17 mouse cellular contexts compared by ENCODE assay signal in genomic region chr9:58487076-58487475, GRCm38 (mm10). TPM values are rescaled to one million over a fixed set of nuclear protein-coding genes. Genes with fewer than 3 reads are reported as not detected.
DNase-seq lines count a peak whose midpoint lies in the region; ATAC-seq and TF ChIP-seq lines count a peak whose summit lies in the region.
"Had no signal": no experiment of that assay in that cellular context is flagged by ENCODE, and none has a peak within 500 bp of the region (broad histone marks: within the 10 kb centered on the region; RNA-seq: fewer than 3 reads in every experiment).

No protein-coding gene starts in this region.

- peaks cover 10% of the 10 kb centered on the region for H3K4me1 ChIP-seq in hindbrain, postnatal 0 days (ENCODE audit: insufficient read depth, low read length)
- H3K4me1 ChIP-seq in hindbrain, embryonic 16.5 days (ENCODE audit: control insufficient read depth, insufficient read depth, low read depth, low read length), result peaks cover 23% of the 10 kb centered on the region
- H3K4me1 ChIP-seq in midbrain, embryonic 16.5 days (ENCODE audit: control insufficient read depth, insufficient read depth, low read length), result peaks cover 26% of the 10 kb centered on the region
- H3K4me1 ChIP-seq in midbrain, embryonic 14.5 days (ENCODE audit: control insufficient read depth, insufficient read depth, low read length), result peaks cover 23% of the 10 kb centered on the region
- H3K4me1 ChIP-seq in embryonic facial prominence, embryonic 14.5 days (ENCODE audit: control insufficient read depth, insufficient read depth, low read length), result peaks cover 13% of the 10 kb centered on the region

- H3K27ac ChIP-seq in hindbrain, postnatal 0 days, result no peak overlapping the region
- H3K27ac ChIP-seq in hindbrain, embryonic 16.5 days (ENCODE audit: low read depth, low read length), result no peak overlapping the region
- no peak overlapping the region for H3K27ac ChIP-seq in midbrain, embryonic 16.5 days (ENCODE audit: low read length)
- H3K27ac ChIP-seq in midbrain, embryonic 14.5 days (replicated peaks; ENCODE audit: low read depth, low read length), result no peak overlapping the region
- no peak overlapping the region for H3K27ac ChIP-seq in embryonic facial prominence, embryonic 14.5 days (replicated peaks; ENCODE audit: low read depth, low read length)
- H3K27ac ChIP-seq: liver, embryonic 12.5 days had no signal

- no peak for ATAC-seq in hindbrain, postnatal 0 days
- ATAC-seq in hindbrain, embryonic 16.5 days, result no peak
- ATAC-seq in midbrain, embryonic 16.5 days, result no peak
- ATAC-seq in midbrain, embryonic 14.5 days (ENCODE audit: low FRiP score, low TSS enrichment), result no peak
- no peak for ATAC-seq in embryonic facial prominence, embryonic 14.5 days (ENCODE audit: low read depth)
- ATAC-seq: liver, embryonic 12.5 days had no signal

- DNase-seq in embryo, embryonic 9.5 days (ENCODE audit: extremely low spot score), result peak; percentile 10
- no peak for DNase-seq in embryo, embryonic 10 days (ENCODE audit: low spot score)
- DNase-seq in hindbrain, postnatal 0 days (ENCODE audit: low spot score), result no peak
- DNase-seq in midbrain, embryonic 14.5 days, result no peak
- DNase-seq in embryonic facial prominence, embryonic 14.5 days (ENCODE audit: low spot score), result no peak
- DNase-seq in c-Kit-positive CD71-positive TER-119-positive erythroid progenitor cells, embryonic 14.5 days (ENCODE audit: low spot score), result no peak
- DNase-seq: heart, adult 2 months; heart, postnatal 10 days; kidney, adult 8-10 months; left cerebral cortex, postnatal 4 days; thymus, postnatal 25 days had no signal

- no peaks in the 10 kb centered on the region for H3K36me3 ChIP-seq in hindbrain, postnatal 0 days (ENCODE audit: insufficient read depth, low read length)
- H3K36me3 ChIP-seq in hindbrain, embryonic 16.5 days (ENCODE audit: control insufficient read depth, insufficient read depth, low read length), result no peaks in the 10 kb centered on the region
- no peaks in the 10 kb centered on the region for H3K36me3 ChIP-seq in midbrain, embryonic 16.5 days (ENCODE audit: control insufficient read depth, insufficient read depth, low read length)
- H3K36me3 ChIP-seq in midbrain, embryonic 14.5 days (ENCODE audit: control insufficient read depth, insufficient read depth, low read length), result 0 out of 2 replicates have a peak, but pooled peaks cover 2% of the 10 kb centered on the region
- no peaks in the 10 kb centered on the region for H3K36me3 ChIP-seq in embryonic facial prominence, embryonic 14.5 days (ENCODE audit: control insufficient read depth, insufficient read depth, low read length)
- H3K36me3 ChIP-seq: liver, embryonic 12.5 days; lung, embryonic 15.5 days had no signal

- WGBS in hindbrain, postnatal 0 days, result 18% methylated on average over 3 of the region's 3 CpGs
- WGBS in hindbrain, embryonic 16.5 days, result 25% methylated on average over 3 of the region's 3 CpGs
- 17% methylated on average over 3 of the region's 3 CpGs for WGBS in midbrain, embryonic 16.5 days
- WGBS in midbrain, embryonic 14.5 days, result 15% methylated on average over 3 of the region's 3 CpGs
- 11% methylated on average over 3 of the region's 3 CpGs for WGBS in embryonic facial prominence, embryonic 14.5 days

- H3K27me3 ChIP-seq in hindbrain, postnatal 0 days (ENCODE audit: insufficient read depth, low read length), result 0 out of 2 replicates have a peak, but pooled peaks cover 4% of the 10 kb centered on the region
- 0 out of 2 replicates have a peak, but pooled peaks cover 2% of the 10 kb centered on the region for H3K27me3 ChIP-seq in hindbrain, embryonic 16.5 days (replicated peaks; ENCODE audit: control insufficient read depth, insufficient read depth, low read length)
- H3K27me3 ChIP-seq in midbrain, embryonic 16.5 days (ENCODE audit: control insufficient read depth, insufficient read depth, low read depth, low read length), result no peaks in the 10 kb centered on the region
- H3K27me3 ChIP-seq in midbrain, embryonic 14.5 days (ENCODE audit: control insufficient read depth, insufficient read depth, low read length), result peaks cover 11% of the 10 kb centered on the region; the same call in 1 of the 2 replicates
- no peaks in the 10 kb centered on the region for H3K27me3 ChIP-seq in embryonic facial prominence, embryonic 14.5 days (replicated peaks; ENCODE audit: control insufficient read depth, insufficient read depth, low read length)

- H3K4me3 ChIP-seq in hindbrain, postnatal 0 days (ENCODE audit: low read length), result no peak overlapping the region
- no peak overlapping the region for H3K4me3 ChIP-seq in hindbrain, embryonic 16.5 days (ENCODE audit: low read length)
- H3K4me3 ChIP-seq in midbrain, embryonic 16.5 days (ENCODE audit: low read depth, low read length), result no peak overlapping the region
- no peak overlapping the region for H3K4me3 ChIP-seq in midbrain, embryonic 14.5 days (replicated peaks; ENCODE audit: low read depth, low read length)
- no peak overlapping the region for H3K4me3 ChIP-seq in embryonic facial prominence, embryonic 14.5 days (ENCODE audit: low read depth, low read length)

- peak overlapping the region; percentile 75 for H3K4me2 ChIP-seq in hindbrain, postnatal 0 days (ENCODE audit: low read depth, low read length)
- H3K4me2 ChIP-seq in hindbrain, embryonic 16.5 days (ENCODE audit: low read length), result no peak overlapping the region
- H3K4me2 ChIP-seq in midbrain, embryonic 16.5 days (ENCODE audit: low read length), result peak overlapping the region; percentile 97; the same call in 1 of the 2 replicates
- no peak overlapping the region; the same call in 1 of the 2 replicates for H3K4me2 ChIP-seq in midbrain, embryonic 14.5 days (ENCODE audit: low read length)
- peak overlapping the region; percentile 77; the same call in 1 of the 2 replicates for H3K4me2 ChIP-seq in embryonic facial prominence, embryonic 14.5 days (ENCODE audit: low read depth, low read length)

- TF ChIP-seq CTCF in hindbrain, postnatal 0 days (IDR thresholded peaks at IDR 0.05; ENCODE audit: low read depth), result no peak

- no peak overlapping the region for H3K9ac ChIP-seq in hindbrain, postnatal 0 days (replicated peaks; ENCODE audit: low read length)
- H3K9ac ChIP-seq in hindbrain, embryonic 16.5 days (ENCODE audit: low read depth, low read length), result no peak overlapping the region
- no peak overlapping the region for H3K9ac ChIP-seq in midbrain, embryonic 16.5 days (ENCODE audit: low read depth, low read length)
- no peak overlapping the region for H3K9ac ChIP-seq in midbrain, embryonic 14.5 days (replicated peaks; ENCODE audit: low read length)
- no peak overlapping the region for H3K9ac ChIP-seq in embryonic facial prominence, embryonic 14.5 days (ENCODE audit: low read depth, low read length)

- H3K9me3 ChIP-seq in hindbrain, postnatal 0 days (ENCODE audit: low read length), result no peaks in the 10 kb centered on the region
- H3K9me3 ChIP-seq in hindbrain, embryonic 16.5 days (ENCODE audit: control insufficient read depth, low read length), result no peaks in the 10 kb centered on the region
- H3K9me3 ChIP-seq in midbrain, embryonic 16.5 days (replicated peaks; ENCODE audit: control insufficient read depth, low read length, poor library complexity, severe bottlenecking), result no peaks in the 10 kb centered on the region
- no peaks in the 10 kb centered on the region for H3K9me3 ChIP-seq in midbrain, embryonic 14.5 days (ENCODE audit: control insufficient read depth, low read length)
- no peaks in the 10 kb centered on the region for H3K9me3 ChIP-seq in embryonic facial prominence, embryonic 14.5 days (ENCODE audit: control insufficient read depth, low read length)
- H3K9me3 ChIP-seq: liver, embryonic 12.5 days; lung, embryonic 15.5 days had no signal

RNA-seq across cellular contexts. Expression of gene Insyn1, which starts 1.3 kb away (rescaled TPM):
- total RNA-seq in hindbrain, postnatal 0 days (2014; rRNA removed), result 106 and 127 TPM in 2 replicates
- 7.4 and 8.7 TPM in 2 replicates for polyA plus RNA-seq in hindbrain, postnatal 0 days (2015; fragmentation: Nextera tagmentation; extraction: Ambion mirVana)
- polyA plus RNA-seq in hindbrain, embryonic 16.5 days (2015; fragmentation: Nextera tagmentation; extraction: Ambion mirVana), result 8.5 and 9.6 TPM in 2 replicates
- 6.7 and 7.2 TPM in 2 replicates for polyA plus RNA-seq in midbrain, embryonic 16.5 days (2015; fragmentation: Nextera tagmentation; extraction: Ambion mirVana)
- polyA plus RNA-seq in midbrain, embryonic 14.5 days (2014; fragmentation: Nextera tagmentation; extraction: Ambion mirVana), result 10.5 and 21.2 TPM in 2 replicates
- 4.9 and 5.0 TPM in 2 replicates for polyA plus RNA-seq in embryonic facial prominence, embryonic 14.5 days (2014; fragmentation: Nextera tagmentation; extraction: Ambion mirVana)
- total RNA-seq: monocyte, adult 5-6 weeks; neutrophil, adult 5-6 weeks had no signal

Comparison
In these comparisons a context has a peak if more than half of its experiments do, and no peak if none do; other contexts are left out.
1. H3K4me2 ChIP-seq: peak in hindbrain, postnatal 0 days (single experiment), midbrain, embryonic 16.5 days (single experiment) and embryonic facial prominence, embryonic 14.5 days (single experiment); none in hindbrain, embryonic 16.5 days (single experiment) and midbrain, embryonic 14.5 days (single experiment).